Mouse (Mus musculus): ENCODE measurements around the gene Pgf. TPM values are rescaled to one million over a fixed set of nuclear protein-coding genes. Genes with fewer than 3 reads are reported as not detected.

The Pgf gene
- polyA plus RNA-seq, 1 experiment from 2014 or later: 0.36 TPM

DNA sequence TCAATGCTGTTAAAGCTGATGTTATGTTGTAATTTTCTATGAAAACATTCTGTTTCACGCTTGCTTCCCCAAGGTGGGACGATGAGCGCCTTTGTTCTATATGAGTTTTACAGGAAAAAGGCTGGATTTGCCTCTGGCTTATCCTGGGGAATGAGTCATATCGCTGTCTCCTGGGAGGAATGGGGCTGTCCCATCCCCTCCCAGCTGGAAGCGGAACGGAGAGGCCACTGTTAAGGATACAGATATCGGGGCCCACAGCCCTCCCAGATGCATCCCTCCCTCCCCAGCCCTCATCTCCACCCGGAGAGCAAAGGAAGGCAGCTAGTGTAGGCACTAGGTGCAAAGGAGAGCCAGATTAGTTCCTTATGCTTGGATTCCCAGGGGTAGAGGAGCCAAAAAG, 8.2 kb upstream of the Pgf start:
- TF ChIP-seq CTCF (IDR thresholded peaks at IDR 0.05; ENCODE audit: low read depth) (no peak), EP300 (IDR thresholded peaks at IDR 0.05; ENCODE audit: low read depth) (no peak)
- no peak overlapping the region for H3K27ac ChIP-seq (ENCODE audit: low read depth)
- no peak for DNase-seq
- no peaks in the 10 kb centered on the region for H3K4me1 ChIP-seq (ENCODE audit: insufficient read depth)
- H3K9me3 ChIP-seq (ENCODE audit: low read length): no peaks in the 10 kb centered on the region
- no peak overlapping the region for H3K9ac ChIP-seq (replicated peaks)
- H3K4me3 ChIP-seq (ENCODE audit: low read depth, low read length): no peak overlapping the region
- 60% methylated on average over 8 of the region's 8 CpGs for WGBS (ENCODE audit: insufficient replicate concordance)
- H3K27me3 ChIP-seq (ENCODE audit: insufficient read depth, low read length): peaks cover 8% of the 10 kb centered on the region; the same call in 1 of the 2 replicates
- H3K36me3 ChIP-seq (replicated peaks; ENCODE audit: insufficient read depth, low read length): no peaks in the 10 kb centered on the region
- ATAC-seq: no peak
- no peak overlapping the region for H3K4me2 ChIP-seq (ENCODE audit: low read depth, low read length)

DNA sequence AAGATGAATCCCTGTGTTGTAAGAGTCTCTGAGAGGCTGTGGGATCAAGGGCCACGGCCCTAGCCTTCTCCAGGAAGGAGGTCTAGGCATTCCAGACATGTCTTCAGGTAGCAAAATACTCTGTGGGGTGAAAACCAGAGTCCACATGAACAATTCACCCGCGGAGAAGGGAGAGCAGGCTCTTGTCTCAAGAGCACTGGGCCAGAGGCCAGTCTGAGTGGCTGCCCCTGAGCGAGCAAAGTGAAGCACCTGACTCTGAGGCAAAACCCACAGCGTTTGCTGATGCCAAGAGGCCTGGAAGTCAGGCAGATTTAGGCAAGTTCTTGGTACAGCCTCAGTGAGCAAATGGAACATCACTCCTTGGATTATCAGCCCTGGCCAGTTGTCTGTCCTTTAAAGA, 6.5 kb upstream of the Pgf start:
- WGBS (ENCODE audit: insufficient replicate concordance): 66% methylated on average over 5 of the region's 5 CpGs
- Histone ChIP-seq H3K36me3 (replicated peaks; ENCODE audit: insufficient read depth, low read length) (no peaks in the 10 kb centered on the region), H3K4me3 (ENCODE audit: low read depth, low read length) (no peak overlapping the region), H3K27ac (ENCODE audit: low read depth) (no peak overlapping the region), H3K9ac (replicated peaks) (no peak overlapping the region), H3K9me3 (ENCODE audit: low read length) (no peaks in the 10 kb centered on the region), H3K27me3 (ENCODE audit: insufficient read depth, low read length) (peaks cover 12% of the 10 kb centered on the region; the same call in 1 of the 2 replicates), H3K4me1 (ENCODE audit: insufficient read depth) (no peaks in the 10 kb centered on the region), H3K4me2 (ENCODE audit: low read depth, low read length) (no peak overlapping the region)
- no peak for TF ChIP-seq EP300 (IDR thresholded peaks at IDR 0.05; ENCODE audit: low read depth)
- no peak for TF ChIP-seq CTCF (IDR thresholded peaks at IDR 0.05; ENCODE audit: low read depth)
- ATAC-seq (no peak), DNase-seq (no peak)

DNA sequence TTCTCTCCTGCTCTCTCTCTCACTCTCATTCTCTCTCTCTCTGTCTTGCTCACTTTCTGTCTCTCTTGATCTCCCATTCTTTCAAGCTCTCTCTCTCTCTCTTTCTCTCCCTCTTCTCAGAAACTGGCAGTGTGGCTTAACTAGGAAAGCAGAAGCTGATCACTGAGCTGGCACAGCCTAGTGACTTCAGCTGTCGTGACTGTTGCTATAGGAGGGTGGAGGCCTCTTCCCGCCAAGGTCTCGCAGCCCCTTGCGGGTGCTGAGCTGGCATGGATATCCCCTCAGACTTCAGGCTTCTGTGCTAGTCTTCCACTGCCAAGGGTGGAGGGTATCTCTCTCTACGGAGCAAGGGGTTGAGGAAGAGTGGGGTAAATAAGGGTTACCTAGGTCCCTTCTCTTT, 5.3 kb upstream of the Pgf start:
- Histone ChIP-seq H3K9ac (replicated peaks) (no peak overlapping the region), H3K27me3 (ENCODE audit: insufficient read depth, low read length) (peaks cover 16% of the 10 kb centered on the region), H3K4me2 (ENCODE audit: low read depth, low read length) (no peak overlapping the region), H3K27ac (ENCODE audit: low read depth) (no peak overlapping the region), H3K4me3 (ENCODE audit: low read depth, low read length) (no peak overlapping the region), H3K36me3 (replicated peaks; ENCODE audit: insufficient read depth, low read length) (no peaks in the 10 kb centered on the region), H3K4me1 (ENCODE audit: insufficient read depth) (no peaks in the 10 kb centered on the region), H3K9me3 (ENCODE audit: low read length) (no peaks in the 10 kb centered on the region)
- ATAC-seq: no peak
- WGBS (ENCODE audit: insufficient replicate concordance): 43% methylated on average over 5 of the region's 5 CpGs
- no peak for TF ChIP-seq EP300 (IDR thresholded peaks at IDR 0.05; ENCODE audit: low read depth)
- TF ChIP-seq CTCF (IDR thresholded peaks at IDR 0.05; ENCODE audit: low read depth): no peak
- no peak for DNase-seq

DNA sequence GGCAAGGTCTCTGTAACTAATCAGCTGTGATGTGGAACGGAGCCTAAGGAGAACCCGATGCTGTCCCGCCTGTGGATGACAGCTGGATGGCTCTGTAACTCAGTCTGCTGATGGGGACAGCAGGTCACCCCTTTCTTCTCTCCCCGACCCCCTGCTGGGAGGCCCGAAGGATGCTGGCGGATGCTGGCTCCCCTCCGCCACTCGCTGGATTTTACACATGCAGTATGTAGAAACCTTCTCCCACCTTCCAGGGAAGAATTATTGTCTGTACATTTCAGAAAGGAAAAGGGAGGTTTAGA, 4.7 kb upstream of the Pgf start:
- no peaks in the 10 kb centered on the region for H3K36me3 ChIP-seq (replicated peaks; ENCODE audit: insufficient read depth, low read length)
- TF ChIP-seq EP300 (IDR thresholded peaks at IDR 0.05; ENCODE audit: low read depth): no peak
- TF ChIP-seq CTCF (IDR thresholded peaks at IDR 0.05; ENCODE audit: low read depth): no peak
- peaks cover 3% of the 10 kb centered on the region for H3K4me1 ChIP-seq (ENCODE audit: insufficient read depth)
- no peaks in the 10 kb centered on the region for H3K9me3 ChIP-seq (ENCODE audit: low read length)
- H3K27me3 ChIP-seq (ENCODE audit: insufficient read depth, low read length): peaks cover 19% of the 10 kb centered on the region
- no peak overlapping the region for H3K9ac ChIP-seq (replicated peaks)
- ATAC-seq (no peak), DNase-seq (no peak)
- H3K4me2 ChIP-seq (ENCODE audit: low read depth, low read length): no peak overlapping the region
- 32% methylated on average over 8 of the region's 8 CpGs for WGBS (ENCODE audit: insufficient replicate concordance)
- H3K27ac ChIP-seq (ENCODE audit: low read depth): no peak overlapping the region
- no peak overlapping the region for H3K4me3 ChIP-seq (ENCODE audit: low read depth, low read length)

DNA sequence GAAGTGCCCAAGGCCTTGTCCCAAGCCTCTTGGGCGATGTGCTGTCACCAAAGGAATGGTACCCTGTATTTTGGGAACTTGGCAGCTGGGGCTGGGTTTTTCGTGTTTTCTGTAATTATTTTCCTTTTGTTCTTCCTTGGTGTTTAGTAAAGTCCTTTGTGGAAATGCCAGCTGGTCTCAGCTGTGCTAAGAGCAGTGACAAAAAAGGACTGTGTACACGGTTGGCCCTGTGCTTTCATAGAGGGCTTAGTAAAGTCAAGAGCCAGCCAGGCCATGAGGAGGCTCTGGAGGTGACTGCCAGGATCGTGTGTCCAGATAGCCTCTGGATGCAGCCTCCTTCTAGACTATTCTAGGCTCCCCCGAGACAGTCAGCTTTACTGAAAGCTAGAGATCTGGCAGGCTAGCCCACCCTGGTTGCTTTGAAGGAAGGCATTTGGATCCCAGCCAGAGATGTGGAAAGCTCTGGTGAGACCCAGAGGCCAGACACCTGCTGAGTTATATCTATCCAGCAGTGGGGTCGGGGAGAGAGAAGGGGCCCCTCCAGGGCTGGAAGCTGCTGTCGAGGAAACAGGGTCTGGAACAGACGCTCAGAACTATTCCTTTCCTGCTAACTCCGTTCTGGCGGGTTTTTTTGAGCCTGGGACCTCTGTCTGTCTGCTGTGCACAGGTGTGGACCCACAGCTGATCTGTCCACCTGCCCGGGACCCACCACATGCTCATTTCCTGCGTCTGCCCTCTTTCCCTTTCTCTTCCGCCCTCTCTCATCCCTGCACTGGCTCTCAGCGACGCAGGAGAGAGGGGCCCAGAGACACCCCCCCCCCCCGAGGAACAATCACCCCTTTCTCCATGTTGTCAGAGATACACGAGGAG, 4.1 kb upstream of the Pgf start:
- H3K4me3 ChIP-seq (ENCODE audit: low read depth, low read length): no peak overlapping the region
- TF ChIP-seq CTCF (IDR thresholded peaks at IDR 0.05; ENCODE audit: low read depth) (no peak), EP300 (IDR thresholded peaks at IDR 0.05; ENCODE audit: low read depth) (no peak)
- no peaks in the 10 kb centered on the region for H3K9me3 ChIP-seq (ENCODE audit: low read length)
- H3K4me1 ChIP-seq (ENCODE audit: insufficient read depth): peaks cover 8% of the 10 kb centered on the region
- H3K27me3 ChIP-seq (ENCODE audit: insufficient read depth, low read length): peaks cover 24% of the 10 kb centered on the region
- no peak overlapping the region for H3K9ac ChIP-seq (replicated peaks)
- no peaks in the 10 kb centered on the region for H3K36me3 ChIP-seq (replicated peaks; ENCODE audit: insufficient read depth, low read length)
- H3K27ac ChIP-seq (ENCODE audit: low read depth): no peak overlapping the region
- DNase-seq: no peak
- H3K4me2 ChIP-seq (ENCODE audit: low read depth, low read length): no peak overlapping the region
- WGBS (ENCODE audit: insufficient replicate concordance): 36% methylated on average over 15 of the region's 17 CpGs
- ATAC-seq: no peak

DNA sequence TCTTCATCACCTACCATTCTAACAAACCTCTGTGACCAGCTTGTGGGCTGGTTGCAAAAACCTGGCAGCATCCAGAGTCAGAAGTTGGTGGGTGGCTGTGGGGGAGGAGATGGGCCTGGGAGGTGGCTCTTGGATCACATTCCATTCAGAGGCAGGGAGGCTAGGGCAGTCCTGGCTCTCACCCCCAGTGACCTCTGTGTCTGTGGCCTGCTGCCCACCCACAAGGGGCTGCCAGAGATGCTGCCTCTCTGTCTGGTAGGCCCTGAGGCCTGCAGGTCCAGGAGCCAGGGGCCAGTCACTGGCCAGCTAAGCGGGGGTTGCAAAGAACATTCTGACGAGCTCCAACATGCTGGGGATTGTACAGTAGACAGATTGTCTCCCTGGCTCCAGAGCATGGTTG, 704 bp upstream of the Pgf start:
- Histone ChIP-seq H3K27ac (ENCODE audit: low read depth) (no peak overlapping the region), H3K9ac (replicated peaks) (no peak overlapping the region), H3K4me2 (ENCODE audit: low read depth, low read length) (no peak overlapping the region), H3K27me3 (ENCODE audit: insufficient read depth, low read length) (peaks cover 31% of the 10 kb centered on the region), H3K36me3 (replicated peaks; ENCODE audit: insufficient read depth, low read length) (no peaks in the 10 kb centered on the region), H3K9me3 (ENCODE audit: low read length) (no peaks in the 10 kb centered on the region), H3K4me1 (ENCODE audit: insufficient read depth) (peaks cover 8% of the 10 kb centered on the region), H3K4me3 (ENCODE audit: low read depth, low read length) (no peak overlapping the region)
- WGBS (ENCODE audit: insufficient replicate concordance): 88% methylated on average over 2 of the region's 2 CpGs
- ATAC-seq (no peak), DNase-seq (no peak)
- TF ChIP-seq EP300 (IDR thresholded peaks at IDR 0.05; ENCODE audit: low read depth): no peak

All from liver, postnatal 0 days (tissue).